Mouse (Mus musculus) cortical plate, adult 2 months (tissue): ENCODE measurements around the gene Ppp1r27.
A peak's percentile ranks its signal among the peaks of the same experiment; 100 is the strongest.

Experiments used
- CTCF ChIP-seq: fragments of 200-500 bp; IDR thresholded peaks from 2 replicates; pipeline ENCODE4 v1.5.1; 2011; ENCODE audit warnings: mild to moderate bottlenecking, control low read depth, low read length; ENCODE audit not compliant: insufficient read depth; ENCODE audit errors: extremely low read depth
- POLR2A ChIP-seq: fragments of 200-500 bp; IDR thresholded peaks from 2 replicates; pipeline ENCODE4 v1.6.1; 2011; ENCODE audit warnings: mild to moderate bottlenecking, low read length, control low read depth; ENCODE audit not compliant: insufficient read depth; ENCODE audit errors: extremely low read depth

- no peak for TF ChIP-seq CTCF
- TF ChIP-seq POLR2A: peak; percentile 54; the same call in 1 of the 2 replicates
Measured at GRCm38 (mm10) chr11:120549168-120549945, 1.6 kb downstream of the Ppp1r27 start, which contains the start of gene Mcrip1.
